Mouse (Mus musculus) limb, embryonic 15.5 days (tissue): ENCODE results near the gene Npr1. TPM values are rescaled to one million over a fixed set of nuclear protein-coding genes. Genes with fewer than 3 reads are reported as not detected.

Experiments
- ATAC-seq: fragments of 200-750 bp; cut with Nextera tagmentation; 2 replicates; pipeline ENCODE4 v1.8.0; 2017; ENCODE audit warnings: low read depth, moderate TSS enrichment; ENCODE audit not compliant: insufficient number of reproducible peaks, low FRiP score, low TSS enrichment
- H3K27ac ChIP-seq: fragments of 300-500 bp; sonication (generic); 2 replicates; pipeline ENCODE4 v1.5.1; 2015; ENCODE audit warnings: moderate library complexity, mild to moderate bottlenecking, inconsistent platforms
- H3K27me3 ChIP-seq: fragments of 300-500 bp; sonication (generic); 2 replicates; pipeline ENCODE4 v1.6.1; 2015; ENCODE audit warnings: inconsistent platforms
- H3K36me3 ChIP-seq: fragments of 300-500 bp; sonication (generic); 2 replicates; pipeline ENCODE4 v1.6.1; 2015; ENCODE audit warnings: inconsistent platforms
- H3K4me1 ChIP-seq: fragments of 300-500 bp; sonication (generic); 2 replicates; pipeline ENCODE4 v1.6.1; 2015; ENCODE audit warnings: inconsistent platforms
- H3K4me2 ChIP-seq: fragments of 300-500 bp; sonication (generic); 2 replicates; pipeline ENCODE4 v1.6.1; 2015; ENCODE audit warnings: mild to moderate bottlenecking, inconsistent platforms
- H3K4me3 ChIP-seq: fragments of 300-500 bp; sonication (generic); 2 replicates; pipeline ENCODE4 v1.5.1; 2015; ENCODE audit warnings: mild to moderate bottlenecking, inconsistent platforms
- H3K9ac ChIP-seq: fragments of 300-500 bp; sonication (generic); 2 replicates; pipeline ENCODE4 v1.6.1; 2015; ENCODE audit warnings: inconsistent platforms
- H3K9me3 ChIP-seq: fragments of 300-500 bp; sonication (generic); 2 replicates; pipeline ENCODE4 v1.6.1; 2016; ENCODE audit warnings: inconsistent platforms
- WGBS: fragments of 180-500 bp; shearing (Covaris S2); methylation state at CpG from one replicate; pipeline ENCODE4 v1.1.7; 2015; 5-methylcytosine and 5-hydroxymethylcytosine counted together
- polyA plus RNA-seq: library from polyadenylated mRNA; unstranded; fragments of >200 nt; fragmentation: Nextera tagmentation; extraction: Ambion mirVana; gene quantifications from 2 replicates; pipeline ENCODE4 v1.2.1, GENCODE M21; 2015

Npr1 gene
- polyA plus RNA-seq, 1 experiment from 2014 or later, result 5.4 TPM

- Histone ChIP-seq H3K4me2 (no peak overlapping the region), H3K9ac (no peak overlapping the region), H3K4me1 (peaks cover 12% of the 10 kb centered on the region), H3K27me3 (no peaks in the 10 kb centered on the region), H3K36me3 (no peaks in the 10 kb centered on the region), H3K9me3 (no peaks in the 10 kb centered on the region), H3K4me3 (0 out of 2 replicates have a peak overlapping the region, but pooled peaks have one; percentile 3), H3K27ac (no peak overlapping the region)
- WGBS, result 26% methylated on average over 12 of the region's 12 CpGs
- ATAC-seq, result no peak
Measured at GRCm38 (mm10) chr3:90450874-90451273, 14.8 kb downstream of the Npr1 start.

- Histone ChIP-seq H3K4me3 (no peak overlapping the region), H3K9me3 (no peaks in the 10 kb centered on the region), H3K27me3 (no peaks in the 10 kb centered on the region), H3K27ac (no peak overlapping the region), H3K4me1 (peaks cover 16% of the 10 kb centered on the region), H3K36me3 (no peaks in the 10 kb centered on the region), H3K4me2 (no peak overlapping the region), H3K9ac (no peak overlapping the region)
- WGBS, result 48% methylated on average over 6 of the region's 6 CpGs
- ATAC-seq, result no peak
Measured at GRCm38 (mm10) chr3:90448626-90449025, 17.0 kb downstream of the Npr1 start.

- WGBS, result 55% methylated on average over 7 of the region's 7 CpGs
- peak overlapping the region; percentile 50 for H3K4me2 ChIP-seq
- H3K4me1 ChIP-seq, result peaks cover 16% of the 10 kb centered on the region
- no peak for ATAC-seq
- no peaks in the 10 kb centered on the region for H3K9me3 ChIP-seq
- no peaks in the 10 kb centered on the region for H3K27me3 ChIP-seq
- H3K4me3 ChIP-seq, result peak overlapping the region; percentile 33
- H3K9ac ChIP-seq, result no peak overlapping the region
- no peaks in the 10 kb centered on the region for H3K36me3 ChIP-seq
- peak overlapping the region; percentile 89 for H3K27ac ChIP-seq
Measured at GRCm38 (mm10) chr3:90447123-90447494, 18.6 kb downstream of the Npr1 start.

- peak; percentile 93 for ATAC-seq
- Histone ChIP-seq H3K4me1 (peaks cover 16% of the 10 kb centered on the region), H3K27ac (peak overlapping the region; percentile 89), H3K4me2 (peak overlapping the region; percentile 50), H3K36me3 (no peaks in the 10 kb centered on the region), H3K9me3 (no peaks in the 10 kb centered on the region), H3K4me3 (peak overlapping the region; percentile 33), H3K9ac (peak overlapping the region; percentile 23; the same call in 1 of the 2 replicates), H3K27me3 (no peaks in the 10 kb centered on the region)
- WGBS, result under 1% methylated on average over 17 of the region's 17 CpGs
Measured at GRCm38 (mm10) chr3:90446389-90447122, 19.1 kb downstream of the Npr1 start.

GRCm38 (mm10) chr3:90445417-90446200, 20.1 kb downstream of the Npr1 start:
- Histone ChIP-seq H3K27me3 (no peaks in the 10 kb centered on the region), H3K9me3 (no peaks in the 10 kb centered on the region), H3K4me1 (peaks cover 16% of the 10 kb centered on the region), H3K4me2 (0 out of 2 replicates have a peak overlapping the region, but pooled peaks have one; percentile 50), H3K4me3 (0 out of 2 replicates have a peak overlapping the region, but pooled peaks have one; percentile 33), H3K36me3 (no peaks in the 10 kb centered on the region), H3K9ac (no peak overlapping the region), H3K27ac (peak overlapping the region; percentile 89)
- 65% methylated on average over 11 of the region's 11 CpGs for WGBS
- ATAC-seq, result no peak

- Histone ChIP-seq H3K36me3 (no peaks in the 10 kb centered on the region), H3K9ac (no peak overlapping the region), H3K4me1 (peaks cover 16% of the 10 kb centered on the region), H3K4me2 (no peak overlapping the region), H3K4me3 (no peak overlapping the region), H3K9me3 (no peaks in the 10 kb centered on the region), H3K27me3 (no peaks in the 10 kb centered on the region), H3K27ac (no peak overlapping the region)
- no peak for ATAC-seq
- WGBS, result 76% methylated on average over 3 of the region's 3 CpGs
Measured at GRCm38 (mm10) chr3:90443977-90444376, 21.7 kb downstream of the Npr1 start.

GRCm38 (mm10) chr3:90440756-90441155, 24.9 kb downstream of the Npr1 start:
- Histone ChIP-seq H3K4me1 (peaks cover 3% of the 10 kb centered on the region; the same call in 1 of the 2 replicates), H3K36me3 (no peaks in the 10 kb centered on the region), H3K27me3 (no peaks in the 10 kb centered on the region), H3K9me3 (no peaks in the 10 kb centered on the region), H3K4me2 (no peak overlapping the region), H3K9ac (no peak overlapping the region), H3K27ac (no peak overlapping the region), H3K4me3 (no peak overlapping the region)
- 73% methylated on average over 2 of the region's 2 CpGs for WGBS
- no peak for ATAC-seq

GRCm38 (mm10) chr3:90437131-90437530, 28.5 kb downstream of the Npr1 start:
- 54% methylated on average over 4 of the region's 4 CpGs for WGBS

GRCm38 (mm10) chr3:90434073-90434730, 31.5 kb downstream of the Npr1 start:
- Histone ChIP-seq H3K4me2 (peak overlapping the region; percentile 88), H3K4me1 (peaks cover 20% of the 10 kb centered on the region), H3K27me3 (no peaks in the 10 kb centered on the region), H3K27ac (peak overlapping the region; percentile 97), H3K36me3 (no peaks in the 10 kb centered on the region), H3K4me3 (peak overlapping the region; percentile 72), H3K9ac (no peak overlapping the region), H3K9me3 (no peaks in the 10 kb centered on the region)
- no peak for ATAC-seq
- WGBS, result 45% methylated on average over 11 of the region's 11 CpGs

More at GRCm38 (mm10) chr3:90437131-90437530, 28.5 kb downstream of the Npr1 start:
- no peaks in the 10 kb centered on the region for H3K27me3 ChIP-seq
- no peaks in the 10 kb centered on the region for H3K9me3 ChIP-seq
- H3K27ac ChIP-seq, result no peak overlapping the region
- no peak overlapping the region for H3K4me3 ChIP-seq
- H3K36me3 ChIP-seq, result no peaks in the 10 kb centered on the region
- no peak for ATAC-seq
- no peak overlapping the region for H3K9ac ChIP-seq
- peaks cover 6% of the 10 kb centered on the region for H3K4me1 ChIP-seq
- no peak overlapping the region for H3K4me2 ChIP-seq

- under 1% methylated on average over 52 of the region's 52 CpGs for WGBS
- peak; percentile 100 for ATAC-seq
- H3K4me3 ChIP-seq, result peak within 1 kb of the TSS; percentile 72
- H3K4me1 ChIP-seq, result peaks cover 20% of the 10 kb centered on the region
- H3K27me3 ChIP-seq, result no peaks in the 10 kb centered on the region
- no peaks in the 10 kb centered on the region for H3K36me3 ChIP-seq
- peak within 1 kb of the TSS; percentile 88 for H3K4me2 ChIP-seq
- H3K9ac ChIP-seq, result peak within 1 kb of the TSS; percentile 87
- peak within 1 kb of the TSS; percentile 97 for H3K27ac ChIP-seq
- H3K9me3 ChIP-seq, result no peaks in the 10 kb centered on the region
Measured at GRCm38 (mm10) chr3:90433381-90434020, 32.2 kb downstream of the Npr1 start, which contains the start of gene Ints3. Gene Ints3 (minus strand): TSS chr3:90433622.

- no peak for ATAC-seq
- Histone ChIP-seq H3K27ac (peak overlapping the region; percentile 97), H3K9ac (peak overlapping the region; percentile 87), H3K36me3 (no peaks in the 10 kb centered on the region), H3K4me3 (peak overlapping the region; percentile 72), H3K27me3 (no peaks in the 10 kb centered on the region), H3K4me1 (peaks cover 20% of the 10 kb centered on the region), H3K9me3 (no peaks in the 10 kb centered on the region), H3K4me2 (peak overlapping the region; percentile 88)
- under 1% methylated on average over 12 of the region's 12 CpGs for WGBS
Measured at GRCm38 (mm10) chr3:90432811-90433219, 32.9 kb downstream of the Npr1 start.
